Mouse (Mus musculus) adrenal gland, postnatal 36 days (tissue): ENCODE measurements around the gene Gm4216. TPM values are rescaled to one million over a fixed set of nuclear protein-coding genes. Genes with fewer than 3 reads are reported as not detected.
"Not testable (repeated sequence)": the region's sequence is repeated elsewhere in the genome, so short reads cannot be mapped to it uniquely, and the experiment has no call there.

Experiments used
- DNase-seq, 2 experiments: peaks; one replicate each; pipeline ENCODE4 v3.0.0; 2021; ENCODE audit warnings: mixed read lengths in 1 of 2
- long read RNA-seq, 2 experiments: library from polyadenylated mRNA; stranded (forward); transcript quantifications; one replicate each; pipeline ENCODE4 v2.0.0; 2021; ENCODE audit warnings: borderline sequencing depth in 2 of 2
- total RNA-seq, 2 experiments: library from RNA; stranded (reverse); gene quantifications; 2 replicates each; pipeline ENCODE4 v1.2.3; 2021

Gm4216 gene
- total RNA-seq: not detected
- long read RNA-seq, experiment 1: 0 reads
- long read RNA-seq, experiment 2: 0 reads

- DNase-seq: not testable (repeated sequence)
Observed at GRCm38 (mm10) chr7:23019823-23020222, at the start of gene Gm4216. Gene Gm4216 (minus strand): TSS chr7:23019923.

DNA sequence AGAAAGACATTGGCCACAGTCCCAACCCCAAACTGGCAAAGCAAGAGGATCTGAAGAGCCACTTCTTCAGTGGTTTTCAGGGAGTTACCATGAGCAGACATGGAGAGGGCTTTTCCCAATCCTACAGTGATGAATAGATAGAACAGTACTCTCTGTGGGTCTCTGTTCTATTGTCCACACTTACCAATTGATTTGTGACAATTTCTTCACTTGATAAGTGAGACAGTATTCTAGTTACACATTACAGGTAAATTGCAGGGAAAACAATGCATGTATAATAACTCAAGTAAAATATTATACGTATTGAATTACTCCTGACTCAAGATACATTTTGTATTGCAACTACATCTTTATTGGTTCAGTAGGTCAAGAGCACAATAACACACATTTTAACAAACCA lies 47.6 kb upstream of the Gm4216 start, which contains the start of gene Gm8720:
Gm8720 (minus strand) TSS at position 101 of the 400 bp plus-strand sequence.
- DNase-seq: not testable (repeated sequence)

DNA sequence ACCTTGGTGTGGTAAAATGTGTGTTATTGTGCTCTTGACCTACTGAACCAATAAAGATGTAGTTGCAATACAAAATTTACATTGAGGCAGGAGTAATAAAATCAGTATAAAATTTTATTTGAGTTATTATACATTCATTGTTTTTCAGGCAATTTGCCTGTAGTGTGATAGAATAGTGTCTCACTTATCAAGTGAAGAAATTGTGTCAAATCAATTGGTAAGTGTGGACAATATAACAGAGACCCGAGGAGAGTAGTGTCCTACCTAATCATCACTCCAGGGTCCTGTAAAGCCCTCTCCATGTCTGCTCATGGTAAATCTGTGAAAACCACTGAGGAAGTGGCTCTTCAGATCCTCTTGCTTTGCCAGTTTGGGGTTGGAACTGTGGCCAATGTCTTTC lies 35.5 kb upstream of the Gm4216 start, which contains the start of gene Vmn1r163:
Vmn1r163 (plus strand) TSS at position 301 of the 400 bp plus-strand sequence.
- not testable (repeated sequence) for DNase-seq

- DNase-seq: not testable (repeated sequence)
Observed at GRCm38 (mm10) chr7:22984573-22984972, 35.1 kb downstream of the Gm4216 start, which contains the start of gene Gm4214. Gene Gm4214 (minus strand): TSS chr7:22984673.

Other genes starting within 250 kb of the Gm4216 start
- gene Vmn1r158, start 229.1 kb downstream of the Gm4216 start, total RNA-seq: not detected
- not detected for gene Vmn1r159, start 176.3 kb downstream of the Gm4216 start, total RNA-seq
- gene Vmn1r160, start 148.7 kb downstream of the Gm4216 start, total RNA-seq: not detected
- gene Gm4214, start 35.2 kb downstream of the Gm4216 start, total RNA-seq: not detected
- gene Vmn1r163, start 35.6 kb upstream of the Gm4216 start, total RNA-seq: not detected
- gene Gm8720, start 47.5 kb upstream of the Gm4216 start, total RNA-seq: not detected
- not detected for gene Gm10662, start 124.6 kb upstream of the Gm4216 start, total RNA-seq
- gene Vmn1r165, start 197.4 kb upstream of the Gm4216 start, total RNA-seq: not detected
- gene Vmn1r166, start 231.8 kb upstream of the Gm4216 start, total RNA-seq: not detected